Mouse (Mus musculus): ENCODE data around the gene Tdp2. TPM values are rescaled to one million over a fixed set of nuclear protein-coding genes. Genes with fewer than 3 reads are reported as not detected.

The Tdp2 gene
- 61.6 to 68.4 TPM (median 66.6 TPM) in 4 replicates for total RNA-seq (2023; ENCODE audit: inconsistent age)

GRCm38 (mm10) chr13:24831353-24832130 is at the start of gene Tdp2, which contains the start of gene Acot13:
Tdp2 (plus strand) TSS chr13:24831679.
Acot13 (minus strand) TSS chr13:24831540.

GRCm38 (mm10) chr13:24801308-24801921 is 30.1 kb upstream of the Tdp2 start, which contains the start of gene BC005537:
BC005537 (plus strand) TSS chr13:24801657.

DNA sequence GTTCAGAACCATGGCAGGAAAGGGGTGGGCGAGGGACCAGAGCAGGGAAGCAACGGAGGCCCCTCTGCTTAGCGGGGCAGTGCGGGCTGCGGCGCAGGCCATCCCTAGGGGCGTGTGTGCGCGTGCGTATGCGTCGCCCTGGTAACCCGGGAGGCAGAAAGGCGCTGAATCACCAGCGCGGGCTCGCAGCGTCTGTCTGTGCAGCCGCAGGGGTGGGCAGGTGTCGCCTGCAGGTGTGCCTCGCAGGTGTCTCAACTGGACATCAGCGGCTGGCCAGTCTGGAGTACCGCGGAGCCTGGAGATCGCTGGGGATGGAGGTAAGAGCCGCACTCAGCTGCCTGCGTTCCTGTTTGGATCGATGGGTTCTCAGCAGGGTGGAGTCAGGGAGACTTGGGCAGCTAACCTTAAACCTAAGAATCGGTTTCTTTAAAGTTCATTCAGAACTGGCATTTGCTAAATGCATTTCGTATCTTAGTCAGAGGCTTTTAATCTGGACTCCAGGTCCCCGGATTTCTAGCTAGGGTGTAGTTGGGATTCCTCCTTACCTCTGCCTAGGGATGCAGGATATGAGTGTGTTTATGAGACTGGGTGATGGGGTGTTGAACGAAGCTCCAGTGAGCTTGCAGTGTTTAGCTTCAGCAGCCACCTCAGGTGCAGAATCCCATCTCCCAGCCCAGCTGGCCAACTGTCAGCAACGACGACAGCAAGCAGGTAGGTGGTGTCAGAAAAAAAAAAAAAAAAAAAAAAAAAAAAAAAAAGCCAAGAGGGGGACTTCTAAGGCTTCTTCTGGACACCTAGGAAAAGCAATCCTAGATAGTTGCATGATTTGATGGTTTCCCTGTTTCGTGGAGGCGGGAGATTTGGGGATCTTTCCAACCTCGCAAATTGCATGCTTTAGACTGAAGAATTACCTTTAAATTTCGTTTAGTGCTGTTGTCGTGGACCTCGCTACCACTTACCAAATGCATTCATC is 13.8 kb downstream of the Tdp2 start, which contains the start of gene D130043K22Rik:
Gene D130043K22Rik, plus strand, starts transcription at position 153 of the 973 bp plus-strand sequence.

Other genes with a start within 250 kb of the Tdp2 start
- 465 to 553 TPM (median 513 TPM) in 4 replicates for gene Ripor2, start 249.5 kb upstream of the Tdp2 start, total RNA-seq (2023; ENCODE audit: inconsistent age)
- 0.83 to 2.5 TPM (median 1.2 TPM) in 4 replicates for gene Armh2, start 90.4 kb upstream of the Tdp2 start, total RNA-seq (2023; ENCODE audit: inconsistent age)
- gene Gmnn, start 69.8 kb upstream of the Tdp2 start, total RNA-seq (2023; ENCODE audit: inconsistent age), result 6.1 to 12.2 TPM (median 7.1 TPM) in 4 replicates
- gene BC005537, start 30.0 kb upstream of the Tdp2 start, total RNA-seq (2023; ENCODE audit: inconsistent age), result 156 to 189 TPM (median 164 TPM) in 4 replicates
- 16.2 to 21.2 TPM (median 19.7 TPM) in 4 replicates for gene Acot13, start 139 bp upstream of the Tdp2 start, total RNA-seq (2023; ENCODE audit: inconsistent age)
- not detected in 4 replicates for gene D130043K22Rik, start 13.5 kb downstream of the Tdp2 start, total RNA-seq (2023; ENCODE audit: inconsistent age)
- 0.12 to 0.32 TPM (median 0.20 TPM) in 4 replicates for gene Aldh5a1, start 106.0 kb downstream of the Tdp2 start, total RNA-seq (2023; ENCODE audit: inconsistent age)
- not detected in 4 replicates for gene Gpld1, start 111.5 kb downstream of the Tdp2 start, total RNA-seq (2023; ENCODE audit: inconsistent age)
- gene Mrs2, start 188.7 kb downstream of the Tdp2 start, total RNA-seq (2023; ENCODE audit: inconsistent age), result 49.7 to 56.7 TPM (median 51.1 TPM) in 4 replicates
- not detected in 4 replicates for gene Dcdc2a, start 224.3 kb downstream of the Tdp2 start, total RNA-seq (2023; ENCODE audit: inconsistent age)